Mouse (Mus musculus): Measurements from ENCODE around the gene Gzf1. TPM values are rescaled to one million over a fixed set of nuclear protein-coding genes. Genes with fewer than 3 reads are reported as not detected.

The Gzf1 gene
- total and polyA plus RNA-seq, 3 experiments, result 8.0 to 24.0 (median 22.0) TPM

DNA sequence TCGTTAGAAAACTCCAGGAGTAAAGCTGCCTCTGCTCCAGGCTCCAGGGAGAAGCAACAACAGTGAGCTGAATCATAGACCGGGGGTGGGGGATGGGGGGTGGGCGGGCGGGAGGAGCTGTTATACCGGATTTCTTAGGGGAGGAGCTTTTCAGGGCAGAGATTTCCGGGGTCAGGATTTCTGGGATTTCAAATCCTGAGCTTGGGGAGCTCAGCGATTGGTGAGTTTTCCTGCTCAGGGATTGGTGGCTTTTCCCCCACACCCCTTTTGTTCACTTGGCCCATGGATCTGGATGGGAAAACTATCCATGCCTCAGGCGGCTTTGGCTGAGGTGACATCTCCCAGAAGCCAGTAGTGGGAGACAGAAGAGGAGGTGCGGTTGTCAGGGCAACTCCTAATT is 1.5 kb upstream of the Gzf1 start:
- H3K4me1 ChIP-seq (ENCODE audit: control insufficient read depth, insufficient read depth, low read length), result peaks cover 7% of the 10 kb centered on the region
- H3K27me3 ChIP-seq (ENCODE audit: control insufficient read depth, insufficient read depth, low read length), result no peaks in the 10 kb centered on the region
- intact Hi-C loops (cut with DNase I), result no loop called here
- peaks cover 8% of the 10 kb centered on the region for H3K36me3 ChIP-seq (ENCODE audit: control insufficient read depth, insufficient read depth, low read length)
- 5% methylated on average over 9 of the region's 9 CpGs for WGBS
- peak overlapping the region; percentile 47 for H3K9ac ChIP-seq (ENCODE audit: low read depth, low read length)
- no peak for TF ChIP-seq CTCF (IDR thresholded peaks at IDR 0.05)
- TF ChIP-seq POLR2A (IDR thresholded peaks at IDR 0.05; ENCODE audit: insufficient read depth, low read depth, low read length), result peak; percentile 71
- H3K4me3 ChIP-seq, result no peak overlapping the region
- DNase-seq, result peak; percentile 55 to 72
- H3K27ac ChIP-seq, result peak overlapping the region; percentile 44
- no peaks in the 10 kb centered on the region for H3K79me2 ChIP-seq (replicated peaks; ENCODE audit: control insufficient read depth, insufficient read depth, low read length)

DNA sequence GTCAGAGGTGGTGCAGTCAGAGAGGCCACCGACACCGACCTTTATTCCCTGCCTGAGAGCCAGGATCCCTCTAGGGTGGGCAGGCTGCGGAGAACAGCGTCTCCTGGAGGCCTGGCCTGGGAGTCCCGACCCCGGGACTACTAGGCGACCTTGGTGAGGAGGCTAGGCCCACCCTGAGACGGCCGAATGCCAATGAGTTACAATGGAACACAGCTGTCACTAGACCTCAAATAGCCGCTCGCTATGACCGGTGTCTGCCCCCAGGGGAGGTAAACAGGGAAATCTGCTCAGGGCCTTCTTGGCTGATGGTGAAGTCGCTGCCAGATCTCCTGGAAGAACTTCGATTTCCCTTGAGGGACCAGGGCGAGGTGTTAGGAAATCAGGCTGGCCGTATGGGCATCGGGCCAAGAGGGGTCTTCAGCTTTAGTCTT is 653 bp downstream of the Gzf1 start:
- Histone ChIP-seq H3K27me3 (ENCODE audit: control insufficient read depth, insufficient read depth, low read length) (no peaks in the 10 kb centered on the region), H3K4me3 (peak overlapping the region; percentile 83), H3K27ac (peak overlapping the region; percentile 92), H3K4me1 (ENCODE audit: control insufficient read depth, insufficient read depth, low read length) (peaks cover 7% of the 10 kb centered on the region), H3K9ac (ENCODE audit: low read depth, low read length) (peak overlapping the region; percentile 92), H3K36me3 (ENCODE audit: control insufficient read depth, insufficient read depth, low read length) (peaks cover 18% of the 10 kb centered on the region), H3K79me2 (replicated peaks; ENCODE audit: control insufficient read depth, insufficient read depth, low read length) (0 out of 2 replicates have a peak, but pooled peaks cover 3% of the 10 kb centered on the region)
- 2% methylated on average over 17 of the region's 17 CpGs for WGBS
- intact Hi-C loops (cut with DNase I), result loop anchor here (5.0 kb wide), 2 partner anchors 51 to 196 kb away; partner anchors contain the start of genes Cst3 and Napb
- peak; percentile 60 to 68 for DNase-seq
- TF ChIP-seq EP300 (IDR thresholded peaks at IDR 0.05; ENCODE audit: insufficient read depth, low read depth, low read length) (no peak), CTCF (IDR thresholded peaks at IDR 0.05) (peak; percentile 67), POLR2A (IDR thresholded peaks at IDR 0.05; ENCODE audit: insufficient read depth, low read depth, low read length) (no peak)

DNA sequence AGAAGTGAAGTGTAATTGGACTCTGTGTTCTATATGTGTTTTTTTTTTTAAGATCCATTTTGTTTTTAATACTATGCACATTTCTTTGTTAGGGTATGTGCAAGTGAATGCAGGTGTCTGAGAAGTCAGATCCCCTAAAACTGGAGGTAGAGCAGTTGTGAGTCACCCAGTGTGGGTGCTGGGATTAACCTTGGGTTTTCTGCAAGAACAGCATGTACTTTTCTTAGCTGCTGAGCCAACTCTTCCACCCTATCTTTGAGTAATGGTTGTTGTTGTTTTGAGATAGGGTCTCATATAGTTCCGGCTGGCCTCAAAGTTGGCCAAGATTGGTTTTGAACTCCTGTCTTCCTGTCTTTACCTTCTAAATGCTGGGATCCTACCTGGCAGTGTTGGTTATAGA is 2.2 kb downstream of the Gzf1 start:
- intact Hi-C loops (cut with DNase I), result loop anchor here (5.0 kb wide), 2 partner anchors 49 to 194 kb away; partner anchors contain the start of genes Cst3 and Napb

DNA sequence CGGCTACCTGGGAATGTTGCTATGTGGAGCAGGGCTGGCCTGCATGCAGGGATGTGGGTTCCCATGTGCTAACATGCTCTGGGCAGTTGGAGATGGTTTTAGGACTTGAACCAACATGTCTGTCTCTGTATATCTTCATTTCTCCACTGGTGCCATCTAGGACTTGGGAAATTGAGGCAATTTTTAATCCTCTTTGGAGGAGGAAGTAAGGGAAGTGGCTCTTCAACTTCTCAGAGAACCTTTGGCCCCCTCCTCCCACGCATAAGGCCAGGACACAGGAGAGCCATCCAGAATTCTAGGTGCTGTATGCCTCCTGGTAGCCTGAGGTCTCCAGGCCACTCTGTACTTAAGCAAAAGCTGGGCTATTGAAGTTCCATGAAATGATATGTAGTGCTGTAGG is 4.1 kb downstream of the Gzf1 start:
- Histone ChIP-seq H3K27ac (no peak overlapping the region), H3K36me3 (ENCODE audit: control insufficient read depth, insufficient read depth, low read length) (peaks cover 36% of the 10 kb centered on the region), H3K4me1 (ENCODE audit: control insufficient read depth, insufficient read depth, low read length) (peaks cover 6% of the 10 kb centered on the region), H3K9ac (ENCODE audit: low read depth, low read length) (no peak overlapping the region), H3K27me3 (ENCODE audit: control insufficient read depth, insufficient read depth, low read length) (no peaks in the 10 kb centered on the region), H3K4me3 (no peak overlapping the region), H3K79me2 (replicated peaks; ENCODE audit: control insufficient read depth, insufficient read depth, low read length) (peaks cover 4% of the 10 kb centered on the region; the same call in 1 of the 2 replicates)
- 96% methylated on average over 2 of the region's 2 CpGs for WGBS
- TF ChIP-seq CTCF (IDR thresholded peaks at IDR 0.05) (no peak), EP300 (IDR thresholded peaks at IDR 0.05; ENCODE audit: insufficient read depth, low read depth, low read length) (no peak), POLR2A (IDR thresholded peaks at IDR 0.05; ENCODE audit: insufficient read depth, low read depth, low read length) (no peak)
- intact Hi-C loops (cut with DNase I), result loop anchor here (5.0 kb wide), 2 partner anchors 47 to 192 kb away; partner anchors contain the start of genes Cst3 and Napb
- no peak for DNase-seq

More for the DNA sequence above, 2.2 kb downstream of the Gzf1 start:
- H3K27ac ChIP-seq, result no peak overlapping the region
- TF ChIP-seq POLR2A (IDR thresholded peaks at IDR 0.05; ENCODE audit: insufficient read depth, low read depth, low read length) (no peak), EP300 (IDR thresholded peaks at IDR 0.05; ENCODE audit: insufficient read depth, low read depth, low read length) (no peak), CTCF (IDR thresholded peaks at IDR 0.05) (no peak)
- DNase-seq, result no peak
- peaks cover 28% of the 10 kb centered on the region for H3K36me3 ChIP-seq (ENCODE audit: control insufficient read depth, insufficient read depth, low read length)
- H3K79me2 ChIP-seq (replicated peaks; ENCODE audit: control insufficient read depth, insufficient read depth, low read length), result peaks cover 4% of the 10 kb centered on the region; the same call in 1 of the 2 replicates
- no peak overlapping the region for H3K4me3 ChIP-seq
- H3K4me1 ChIP-seq (ENCODE audit: control insufficient read depth, insufficient read depth, low read length), result peaks cover 7% of the 10 kb centered on the region
- WGBS, result 53% methylated on average over 1 of the region's 1 CpGs
- no peak overlapping the region for H3K9ac ChIP-seq (ENCODE audit: low read depth, low read length)
- no peaks in the 10 kb centered on the region for H3K27me3 ChIP-seq (ENCODE audit: control insufficient read depth, insufficient read depth, low read length)

DNA sequence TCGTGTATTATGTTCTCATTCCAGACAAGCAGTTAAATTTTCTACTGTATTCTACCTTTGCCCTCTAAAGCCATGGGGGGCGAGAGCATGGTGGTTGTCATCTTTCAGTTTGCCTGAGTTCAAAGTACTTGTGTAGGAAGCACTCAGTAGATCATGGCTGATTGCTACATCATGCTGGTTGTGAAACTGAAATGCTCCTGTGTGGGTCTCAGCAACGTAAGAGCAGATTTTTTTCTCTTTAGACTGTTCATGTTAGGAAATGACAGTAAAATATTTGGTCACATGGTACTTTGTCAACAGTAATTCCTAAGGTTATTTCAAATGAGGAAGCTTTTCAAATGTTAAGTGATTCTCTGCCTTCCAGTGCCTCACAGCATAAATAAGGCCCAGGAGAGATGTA is 4.9 kb downstream of the Gzf1 start:
- peaks cover 4% of the 10 kb centered on the region; the same call in 1 of the 2 replicates for H3K79me2 ChIP-seq (replicated peaks; ENCODE audit: control insufficient read depth, insufficient read depth, low read length)
- H3K4me1 ChIP-seq (ENCODE audit: control insufficient read depth, insufficient read depth, low read length), result peaks cover 6% of the 10 kb centered on the region
- H3K27ac ChIP-seq, result no peak overlapping the region
- TF ChIP-seq CTCF (IDR thresholded peaks at IDR 0.05) (no peak), EP300 (IDR thresholded peaks at IDR 0.05; ENCODE audit: insufficient read depth, low read depth, low read length) (no peak), POLR2A (IDR thresholded peaks at IDR 0.05; ENCODE audit: insufficient read depth, low read depth, low read length) (no peak)
- intact Hi-C loops (cut with DNase I), result no loop called here
- peaks cover 36% of the 10 kb centered on the region for H3K36me3 ChIP-seq (ENCODE audit: control insufficient read depth, insufficient read depth, low read length)
- DNase-seq, result no peak
- no peak overlapping the region for H3K9ac ChIP-seq (ENCODE audit: low read depth, low read length)
- no peaks in the 10 kb centered on the region for H3K27me3 ChIP-seq (ENCODE audit: control insufficient read depth, insufficient read depth, low read length)
- WGBS, result 80% methylated on average over 3 of the region's 3 CpGs
- no peak overlapping the region for H3K4me3 ChIP-seq

DNA sequence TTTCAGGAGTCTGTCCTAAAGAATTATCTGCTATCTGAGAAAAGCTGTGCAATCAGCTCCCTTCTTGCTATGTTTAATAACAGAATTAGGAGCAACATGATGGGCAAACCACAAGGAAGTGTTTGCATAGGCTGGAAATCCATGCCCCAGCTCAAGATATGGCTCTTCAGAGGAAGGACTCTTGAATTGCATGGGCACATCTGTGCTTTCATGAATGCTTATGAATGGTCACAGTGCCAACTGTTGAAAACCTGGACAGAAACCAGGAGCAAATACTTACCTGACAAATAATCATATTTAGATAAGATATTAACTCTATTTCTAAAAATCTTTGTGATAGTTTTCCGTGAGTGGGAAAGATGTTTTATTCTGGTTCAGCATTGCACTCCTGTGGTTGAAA is 6.0 kb downstream of the Gzf1 start:
- no peak for TF ChIP-seq CTCF (IDR thresholded peaks at IDR 0.05)
- TF ChIP-seq EP300 (IDR thresholded peaks at IDR 0.05; ENCODE audit: insufficient read depth, low read depth, low read length), result no peak
- no peak for TF ChIP-seq POLR2A (IDR thresholded peaks at IDR 0.05; ENCODE audit: insufficient read depth, low read depth, low read length)
- Histone ChIP-seq H3K4me3 (no peak overlapping the region), H3K4me1 (ENCODE audit: control insufficient read depth, insufficient read depth, low read length) (peaks cover 4% of the 10 kb centered on the region), H3K36me3 (ENCODE audit: control insufficient read depth, insufficient read depth, low read length) (peaks cover 40% of the 10 kb centered on the region), H3K9ac (ENCODE audit: low read depth, low read length) (no peak overlapping the region), H3K27ac (no peak overlapping the region), H3K27me3 (ENCODE audit: control insufficient read depth, insufficient read depth, low read length) (no peaks in the 10 kb centered on the region), H3K79me2 (replicated peaks; ENCODE audit: control insufficient read depth, insufficient read depth, low read length) (peaks cover 4% of the 10 kb centered on the region; the same call in 1 of the 2 replicates)
- no peak for DNase-seq
- intact Hi-C loops (cut with DNase I), result no loop called here
- 71% methylated on average over 1 of the region's 1 CpGs for WGBS
